Mouse (Mus musculus) forebrain, embryonic 11.5 days (tissue): Measurements from ENCODE around the gene Pld1. TPM values are rescaled to one million over a fixed set of nuclear protein-coding genes. Genes with fewer than 3 reads are reported as not detected.

ENCODE experiments used
- ATAC-seq: fragments of 200-750 bp; cut with Nextera tagmentation; replicated peaks from 2 replicates; pipeline ENCODE4 v1.8.0; 2017; ENCODE audit warnings: moderate TSS enrichment; ENCODE audit not compliant: low FRiP score
- DNase-seq: peaks from one replicate; pipeline ENCODE4 v3.0.0-alpha.2; 2017; ENCODE audit warnings: low spot score
- H3K27ac ChIP-seq: fragments of 300-500 bp; sonication (generic); 2 replicates; pipeline ENCODE4 v1.5.1; 2014; ENCODE audit warnings: low read depth, low read length
- H3K27me3 ChIP-seq: fragments of 300-500 bp; sonication (generic); 2 replicates; pipeline ENCODE4 v1.6.1; 2014; ENCODE audit warnings: mild to moderate bottlenecking, low read length, mixed read lengths; ENCODE audit not compliant: control insufficient read depth, insufficient read depth
- H3K36me3 ChIP-seq: fragments of 300-500 bp; sonication (generic); 2 replicates; pipeline ENCODE4 v1.6.1; 2014; ENCODE audit warnings: mild to moderate bottlenecking, low read length, moderate library complexity, mixed read lengths; ENCODE audit not compliant: control insufficient read depth, insufficient read depth
- H3K4me1 ChIP-seq: fragments of 300-500 bp; sonication (generic); replicated peaks from 2 replicates; pipeline ENCODE4 v1.6.1; 2014; ENCODE audit warnings: low read length, mixed read lengths; ENCODE audit not compliant: control insufficient read depth, insufficient read depth
- H3K4me2 ChIP-seq: fragments of 300-500 bp; sonication (generic); 2 replicates; pipeline ENCODE4 v1.6.1; 2014; ENCODE audit warnings: low read depth, mild to moderate bottlenecking, low read length, moderate library complexity, mixed read lengths; ENCODE audit not compliant: severe bottlenecking
- H3K4me3 ChIP-seq: fragments of 300-500 bp; sonication (generic); 2 replicates; pipeline ENCODE4 v1.5.1; 2014; ENCODE audit warnings: low read depth, low read length
- H3K9ac ChIP-seq: fragments of 300-500 bp; sonication (generic); 2 replicates; pipeline ENCODE4 v1.6.1; 2014; ENCODE audit warnings: low read length
- H3K9me3 ChIP-seq: fragments of 300-500 bp; sonication (generic); 2 replicates; pipeline ENCODE4 v1.6.1; 2016; ENCODE audit warnings: low read length, mixed read lengths; ENCODE audit not compliant: control insufficient read depth
- whole genome bisulfite sequencing: fragments of 180-500 bp; shearing (Covaris S2); extraction: QIAGEN DNeasy Blood & Tissue Kit; methylation state at CpG from one replicate; pipeline ENCODE4 v1.1.7; 2014; 5-methylcytosine and 5-hydroxymethylcytosine counted together
- polyA plus RNA-seq: library from polyadenylated mRNA; unstranded; fragments of >200 nt; fragmentation: Nextera tagmentation; extraction: Ambion mirVana; gene quantifications from 2 replicates; pipeline ENCODE4 v1.2.1, GENCODE M21; 2014

Pld1 gene
- polyA plus RNA-seq = 4.6 and 5.3 TPM in 2 replicates

DNA sequence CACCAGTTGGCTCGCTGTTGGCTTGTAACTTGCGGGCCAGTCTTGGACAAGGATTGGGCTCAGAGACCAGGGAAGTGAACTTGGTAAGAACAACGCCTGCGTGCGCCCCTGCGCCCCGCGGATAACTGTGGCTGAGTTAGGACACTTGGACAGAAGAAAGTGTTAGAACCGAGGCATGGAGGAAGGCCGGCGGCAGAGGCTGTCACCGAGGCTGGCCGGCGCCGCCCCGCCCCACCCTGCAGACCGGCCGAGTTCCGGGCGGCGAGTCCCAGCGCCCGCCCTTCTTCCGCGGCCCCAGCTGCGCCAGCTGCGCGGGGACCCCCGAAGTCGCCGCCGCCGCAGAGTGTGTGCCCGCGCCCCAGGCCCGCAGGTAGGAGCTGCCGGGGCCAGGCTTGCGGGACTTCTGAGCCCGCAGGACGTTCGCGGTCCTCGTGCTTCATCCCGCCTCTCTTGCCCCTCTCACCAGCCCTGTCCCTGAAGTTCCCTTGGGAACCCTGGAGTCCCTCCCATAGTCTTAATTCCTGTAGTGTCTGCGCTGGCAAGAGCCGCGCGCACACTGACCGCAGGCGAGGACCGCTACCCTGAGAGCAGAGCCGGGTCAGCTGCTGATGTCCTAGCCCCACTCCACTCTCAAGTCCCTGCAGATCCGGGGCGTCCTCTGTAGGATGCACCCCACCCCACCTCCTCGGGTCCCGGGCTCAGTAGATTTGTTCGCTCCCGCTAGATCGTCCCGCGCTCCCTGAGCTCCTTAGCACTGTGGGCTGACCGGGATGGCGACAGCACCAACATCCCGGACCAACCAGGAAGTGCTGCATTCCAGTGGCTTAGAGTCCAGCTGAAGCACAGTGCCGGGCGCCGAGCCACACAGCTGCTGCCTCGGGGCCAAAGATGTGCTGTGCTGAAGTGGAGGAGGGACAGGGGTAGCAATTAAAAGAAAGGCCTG lies at the start of gene Pld1:
Gene Pld1, plus strand, starts transcription at position 315 of the 943 bp plus-strand sequence.
- Histone ChIP-seq H3K9me3 (no peaks in the 10 kb centered on the region), H3K4me3 (peak within 1 kb of the TSS; percentile 51), H3K9ac (peak within 1 kb of the TSS; percentile 65), H3K4me1 (peaks cover 2% of the 10 kb centered on the region; the same call in 1 of the 2 replicates), H3K36me3 (no peaks in the 10 kb centered on the region), H3K4me2 (peak within 1 kb of the TSS; percentile 71), H3K27ac (no peak within 1 kb of the TSS), H3K27me3 (peaks cover 8% of the 10 kb centered on the region)
- DNase-seq (peak; percentile 71), ATAC-seq (peak; percentile 90)
- under 1% methylated on average over 62 of the region's 68 CpGs for WGBS

DNA sequence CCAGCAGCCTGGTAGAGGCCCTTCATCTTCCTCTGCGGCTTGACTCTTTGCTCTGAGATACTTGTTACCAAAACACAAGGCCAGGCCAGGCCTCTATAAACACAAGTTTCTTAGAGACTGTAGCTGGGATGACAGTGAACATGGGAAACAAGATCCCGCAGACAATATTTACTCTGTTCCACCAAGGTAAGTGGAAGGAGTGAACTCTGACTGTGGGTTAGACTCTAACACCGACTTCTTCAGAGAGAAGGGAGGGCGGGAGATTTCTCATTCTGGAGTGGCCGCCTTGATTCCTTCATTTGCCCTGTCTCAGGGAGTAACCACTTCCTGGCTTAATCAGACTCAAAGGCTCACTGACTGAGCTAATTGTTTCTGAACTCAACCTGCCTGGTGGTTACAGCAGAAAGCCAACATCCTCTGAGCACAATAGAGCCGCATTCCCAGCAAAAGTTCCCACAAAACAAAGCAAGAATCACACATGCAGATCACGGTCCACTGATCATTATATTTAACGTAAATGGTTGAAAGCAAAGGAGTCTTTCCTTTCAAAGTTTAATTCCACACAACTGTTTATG lies 42.1 kb upstream of the Pld1 start, which contains the start of gene Tmem212:
Gene Tmem212, minus strand, starts transcription at position 51 of the 575 bp plus-strand sequence.
- Histone ChIP-seq H3K9ac (no peak within 1 kb of the TSS), H3K9me3 (no peaks in the 10 kb centered on the region), H3K4me3 (no peak within 1 kb of the TSS), H3K36me3 (no peaks in the 10 kb centered on the region; the same call in 1 of the 2 replicates), H3K4me1 (0 out of 2 replicates have a peak, but pooled peaks cover 3% of the 10 kb centered on the region), H3K4me2 (no peak within 1 kb of the TSS), H3K27me3 (no peaks in the 10 kb centered on the region), H3K27ac (no peak within 1 kb of the TSS)
- WGBS = 56% methylated on average over 8 of the region's 8 CpGs
- DNase-seq (no peak), ATAC-seq (no peak)

DNA sequence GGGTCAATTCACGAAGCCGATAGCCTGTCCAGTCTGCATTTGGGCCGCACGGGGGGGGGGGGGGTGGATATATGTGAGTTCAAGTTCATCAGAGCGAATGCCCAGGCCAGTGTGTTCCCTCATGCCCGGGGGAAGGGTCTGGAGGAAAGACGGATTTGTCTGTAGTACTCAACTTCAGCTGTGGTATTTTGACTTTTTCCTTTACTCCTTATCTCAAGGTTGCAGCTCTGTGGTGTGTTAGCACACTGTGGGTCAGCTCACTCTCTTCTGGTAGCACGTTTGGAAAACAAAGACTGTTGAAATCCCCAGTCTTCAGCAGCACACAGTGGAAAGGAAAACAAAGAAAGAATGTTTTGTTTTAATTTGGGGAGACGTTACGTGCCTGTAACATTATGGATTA lies 40.3 kb upstream of the Pld1 start:
- H3K27me3 ChIP-seq = no peaks in the 10 kb centered on the region

DNA sequence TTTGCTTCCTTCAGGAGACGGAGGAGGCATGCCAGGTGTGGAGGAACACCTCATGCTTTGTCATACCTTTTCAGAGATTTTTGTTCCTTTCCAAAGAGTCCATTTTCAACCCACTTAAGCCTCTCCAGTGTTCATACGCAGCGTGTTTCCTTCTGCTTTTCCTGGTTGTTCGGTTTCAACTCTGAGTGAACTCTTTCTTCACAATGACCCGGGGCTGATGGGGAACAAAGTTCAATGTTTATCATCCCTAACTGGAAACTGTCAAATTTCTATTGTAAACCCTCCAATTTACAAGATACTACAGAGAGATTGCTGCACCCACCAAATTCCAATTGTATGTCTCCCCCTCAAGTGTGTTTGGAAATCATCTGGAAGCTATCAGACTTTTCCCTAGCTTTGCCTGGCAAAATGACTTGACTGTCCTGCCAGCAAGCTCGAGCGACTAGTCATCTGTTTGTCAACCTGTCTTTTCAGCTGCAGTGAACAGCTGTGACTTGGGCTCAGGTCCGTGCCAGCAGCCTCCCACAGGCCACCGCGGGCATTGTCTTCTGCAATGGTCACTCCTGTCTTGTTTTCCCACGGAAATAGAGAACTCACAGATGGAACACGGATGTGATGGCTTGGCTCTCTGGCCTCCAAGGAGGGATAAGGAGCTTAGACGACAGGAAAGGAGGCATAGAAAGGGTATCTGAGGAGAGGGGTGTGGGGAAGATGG lies 39.3 kb upstream of the Pld1 start:
- no peaks in the 10 kb centered on the region; the same call in 1 of the 2 replicates for H3K9me3 ChIP-seq
- no peak for DNase-seq
- no peak overlapping the region for H3K4me3 ChIP-seq
- 0 out of 2 replicates have a peak, but pooled peaks cover 3% of the 10 kb centered on the region for H3K4me1 ChIP-seq
- no peak for ATAC-seq
- H3K36me3 ChIP-seq = no peaks in the 10 kb centered on the region; the same call in 1 of the 2 replicates
- no peak overlapping the region for H3K9ac ChIP-seq
- no peak overlapping the region for H3K27ac ChIP-seq
- 82% methylated on average over 13 of the region's 13 CpGs for WGBS
- H3K4me2 ChIP-seq = no peak overlapping the region
- no peaks in the 10 kb centered on the region for H3K27me3 ChIP-seq

More for the DNA sequence above, 40.3 kb upstream of the Pld1 start:
- Histone ChIP-seq H3K4me3 (no peak overlapping the region), H3K27ac (no peak overlapping the region), H3K4me2 (no peak overlapping the region), H3K36me3 (no peaks in the 10 kb centered on the region; the same call in 1 of the 2 replicates), H3K4me1 (0 out of 2 replicates have a peak, but pooled peaks cover 3% of the 10 kb centered on the region), H3K9me3 (no peaks in the 10 kb centered on the region; the same call in 1 of the 2 replicates), H3K9ac (no peak overlapping the region)
- WGBS = 82% methylated on average over 10 of the region's 10 CpGs
- DNase-seq (no peak), ATAC-seq (no peak)

DNA sequence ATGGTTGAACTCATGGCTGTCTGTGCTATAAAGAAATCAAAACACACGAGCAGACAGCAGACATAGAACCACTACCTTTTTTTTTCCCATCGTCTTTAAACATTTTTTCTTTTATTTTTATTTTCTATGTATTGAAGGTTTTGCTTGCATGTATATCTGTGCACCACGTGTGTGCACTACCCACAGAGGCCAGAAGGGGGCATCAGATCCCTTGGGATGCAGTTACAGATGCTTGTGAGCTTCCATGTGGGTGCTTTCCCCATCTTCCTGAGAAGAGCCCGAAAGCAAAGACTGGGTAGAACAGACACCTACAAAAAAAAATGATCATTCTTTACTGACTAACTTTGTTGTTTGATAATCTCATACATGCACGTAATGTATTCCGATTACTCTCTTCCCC lies 36.6 kb upstream of the Pld1 start:
- Histone ChIP-seq H3K27ac (no peak overlapping the region), H3K9ac (no peak overlapping the region), H3K4me3 (no peak overlapping the region), H3K36me3 (no peaks in the 10 kb centered on the region; the same call in 1 of the 2 replicates), H3K4me2 (no peak overlapping the region), H3K4me1 (no peaks in the 10 kb centered on the region), H3K27me3 (no peaks in the 10 kb centered on the region), H3K9me3 (no peaks in the 10 kb centered on the region; the same call in 1 of the 2 replicates)
- DNase-seq (no peak), ATAC-seq (no peak)
- 88% methylated on average over 6 of the region's 6 CpGs for WGBS

DNA sequence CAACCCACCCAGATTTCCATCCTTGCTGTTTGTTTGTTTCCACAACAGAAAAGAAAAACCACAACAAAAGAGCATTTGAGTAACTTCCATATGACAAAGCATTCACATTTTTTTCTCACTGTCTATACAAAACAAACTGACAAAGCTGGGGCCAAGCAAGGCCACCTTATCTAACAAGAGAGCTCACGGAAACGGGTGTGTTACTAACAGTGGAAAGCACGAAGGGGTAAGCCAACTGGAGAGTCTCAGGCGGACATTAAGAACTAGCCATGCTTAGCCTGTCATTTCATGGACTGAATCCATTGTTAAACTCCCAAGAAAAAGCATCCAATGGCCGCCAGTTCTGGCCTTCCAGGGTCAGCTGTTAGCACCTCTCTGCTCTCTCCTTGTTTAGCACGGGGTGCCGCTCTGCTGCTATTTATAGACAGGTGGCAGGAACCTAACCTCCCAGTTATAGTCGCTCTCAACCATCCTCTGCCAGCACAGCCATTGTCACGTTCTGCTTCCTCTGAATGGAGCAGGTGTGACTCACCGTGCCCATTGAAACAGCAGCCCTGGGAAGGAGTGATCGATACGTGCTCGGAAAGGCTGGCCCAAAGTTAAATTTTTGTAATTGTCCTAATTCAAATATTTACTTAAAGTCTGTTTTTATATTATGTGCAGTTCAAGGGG lies 33.7 kb upstream of the Pld1 start:
- Histone ChIP-seq H3K9me3 (no peaks in the 10 kb centered on the region; the same call in 1 of the 2 replicates), H3K36me3 (no peaks in the 10 kb centered on the region), H3K4me3 (no peak overlapping the region), H3K4me1 (no peaks in the 10 kb centered on the region), H3K4me2 (no peak overlapping the region), H3K9ac (no peak overlapping the region), H3K27ac (no peak overlapping the region), H3K27me3 (no peaks in the 10 kb centered on the region)
- WGBS = 63% methylated on average over 13 of the region's 13 CpGs
- DNase-seq = peak; percentile 18
- ATAC-seq = no peak

DNA sequence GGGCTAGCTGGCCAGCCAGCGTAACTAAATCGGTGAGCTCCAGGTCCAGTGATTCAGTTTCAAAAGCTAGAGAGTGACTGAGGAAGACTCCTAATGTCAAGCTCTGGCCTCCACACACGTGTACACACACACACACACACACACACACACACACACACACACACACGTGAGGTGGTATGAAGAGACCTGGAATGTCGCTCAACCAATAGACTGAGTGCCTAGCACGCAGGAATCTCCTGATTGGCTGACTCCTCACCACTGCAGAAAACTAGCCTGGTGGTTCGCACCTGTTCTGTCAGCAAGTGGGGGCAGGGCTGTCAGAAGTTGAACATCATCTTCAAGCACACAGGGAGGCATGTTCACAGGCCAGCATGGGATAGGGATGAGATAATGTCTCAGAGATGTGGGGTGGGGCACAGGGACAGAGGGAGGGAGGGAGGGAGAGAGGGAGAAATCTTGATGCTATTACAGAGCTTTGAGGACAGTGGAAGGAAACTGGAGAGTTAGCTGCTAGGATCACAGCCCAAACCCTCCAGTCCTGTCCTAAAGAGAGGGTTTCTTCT lies 31.8 kb upstream of the Pld1 start:
- no peak overlapping the region for H3K4me3 ChIP-seq
- ATAC-seq (no peak), DNase-seq (peak; percentile 35)
- no peaks in the 10 kb centered on the region for H3K27me3 ChIP-seq
- H3K9me3 ChIP-seq = no peaks in the 10 kb centered on the region; the same call in 1 of the 2 replicates
- H3K9ac ChIP-seq = no peak overlapping the region
- H3K4me1 ChIP-seq = no peaks in the 10 kb centered on the region
- no peak overlapping the region for H3K4me2 ChIP-seq
- 74% methylated on average over 7 of the region's 7 CpGs for WGBS
- no peak overlapping the region for H3K27ac ChIP-seq
- no peaks in the 10 kb centered on the region for H3K36me3 ChIP-seq
